Mouse (Mus musculus) small intestine, adult 2 months (tissue): Measurements from ENCODE around the gene Runx1. TPM values are rescaled to one million over a fixed set of nuclear protein-coding genes. Genes with fewer than 3 reads are reported as not detected.

Experiments
- H3K27ac ChIP-seq: fragments of 200-500 bp; 2 replicates; pipeline ENCODE4 v1.5.1; 2012; ENCODE audit warnings: low read depth, low read length, control low read depth, inconsistent platforms; ENCODE audit not compliant: insufficient read depth
- H3K27me3 ChIP-seq: fragments of 200-500 bp; 2 replicates; pipeline ENCODE4 v1.6.1; 2012; ENCODE audit warnings: mild to moderate bottlenecking, moderate library complexity, low read length, inconsistent platforms; ENCODE audit not compliant: control insufficient read depth, insufficient read depth
- H3K36me3 ChIP-seq: fragments of 200-500 bp; 2 replicates; pipeline ENCODE4 v1.6.1; 2012; ENCODE audit warnings: mild to moderate bottlenecking, low read length, control low read depth, inconsistent platforms; ENCODE audit not compliant: control insufficient read depth, insufficient read depth
- H3K4me1 ChIP-seq: fragments of 200-500 bp; 2 replicates; pipeline ENCODE4 v1.6.1; 2012; ENCODE audit warnings: low read length, inconsistent platforms, mixed read lengths; ENCODE audit not compliant: control insufficient read depth, insufficient read depth, insufficient read length
- H3K4me3 ChIP-seq: fragments of 200-500 bp; 2 replicates; pipeline ENCODE4 v1.5.1; 2012; ENCODE audit warnings: low read depth, mild to moderate bottlenecking, control low read depth, inconsistent platforms, low read length, moderate library complexity
- CTCF ChIP-seq: fragments of 200-500 bp; IDR thresholded peaks from 2 replicates; pipeline ENCODE4 v1.5.1; 2012; ENCODE audit warnings: low read depth, mild to moderate bottlenecking, control low read depth, inconsistent platforms, low read length, moderate library complexity, mixed read lengths; ENCODE audit not compliant: insufficient replicate concordance, insufficient read length; ENCODE audit errors: extremely low read depth
- POLR2A ChIP-seq: fragments of 200-500 bp; IDR thresholded peaks from 2 replicates; pipeline ENCODE4 v1.6.1; 2012; ENCODE audit warnings: low read depth, mild to moderate bottlenecking, control low read depth, inconsistent platforms, low read length, moderate library complexity
- WGBS: fragments of 180-500 bp; shearing (Covaris S2); methylation state at CpG from one replicate; pipeline ENCODE4 v1.1.7; 2018; 5-methylcytosine and 5-hydroxymethylcytosine counted together
- polyA plus RNA-seq: library from polyadenylated mRNA; depleted of rRNA; stranded (reverse); fragments of >200 nt; gene quantifications from 2 replicates; pipeline ENCODE4 v1.2.3, GENCODE M21; 2012

The Runx1 gene
- polyA plus RNA-seq, 1 experiment, result 15.4 TPM

DNA sequence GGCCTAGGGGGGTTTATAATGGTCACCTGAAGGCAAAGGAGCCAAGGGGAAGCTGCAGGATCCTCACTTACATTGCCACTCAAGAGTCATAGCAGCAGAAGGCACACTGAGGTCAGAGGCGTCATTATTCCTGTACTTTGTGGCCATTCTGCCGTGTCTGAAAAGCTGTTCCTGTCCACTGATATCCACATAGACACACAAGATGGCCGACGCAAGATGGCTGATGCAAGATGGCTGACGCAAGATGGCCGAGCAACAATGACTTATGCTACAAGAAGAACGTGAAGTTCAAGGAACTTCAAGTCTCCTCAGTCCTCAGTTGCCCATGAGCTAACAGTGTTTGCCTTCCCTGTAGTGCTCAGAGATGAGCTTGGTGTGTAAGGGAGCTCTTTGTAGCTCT, 196.1 kb downstream of the Runx1 start:
- H3K27me3 ChIP-seq, result no peaks in the 10 kb centered on the region
- H3K36me3 ChIP-seq, result no peaks in the 10 kb centered on the region

DNA sequence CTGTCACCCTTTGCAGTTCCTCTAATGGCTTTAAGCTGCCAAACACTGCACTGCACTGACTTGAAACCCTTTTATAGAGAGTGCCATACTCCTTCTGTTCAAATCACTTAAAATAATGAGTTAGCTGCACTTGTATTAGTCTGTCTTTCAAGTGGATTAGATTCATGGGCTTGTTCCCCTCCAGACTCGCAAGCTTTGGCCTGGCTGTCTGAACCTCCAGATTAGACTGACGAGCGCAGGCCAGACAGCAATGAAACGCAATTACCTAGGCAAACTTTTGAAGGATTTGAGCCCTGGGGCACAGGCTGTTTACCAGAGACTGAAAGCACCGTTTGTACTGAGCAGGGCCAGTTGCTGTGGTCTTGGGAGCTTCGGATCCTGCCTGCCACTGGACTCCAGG, 198.7 kb downstream of the Runx1 start:
- H3K27me3 ChIP-seq, result no peaks in the 10 kb centered on the region
- WGBS, result 84% methylated on average over 6 of the region's 6 CpGs
- TF ChIP-seq POLR2A (no peak), CTCF (no peak)
- H3K27ac ChIP-seq, result no peak overlapping the region
- no peaks in the 10 kb centered on the region for H3K4me1 ChIP-seq
- no peak overlapping the region for H3K4me3 ChIP-seq
- no peaks in the 10 kb centered on the region for H3K36me3 ChIP-seq

More for the DNA sequence above, 196.1 kb downstream of the Runx1 start:
- H3K4me3 ChIP-seq, result no peak overlapping the region
- 98% methylated on average over 7 of the region's 7 CpGs for WGBS
- TF ChIP-seq CTCF (no peak), POLR2A (no peak)
- H3K27ac ChIP-seq, result no peak overlapping the region
- no peaks in the 10 kb centered on the region for H3K4me1 ChIP-seq

GRCm38 (mm10) chr16:92623953-92624352, 202.0 kb downstream of the Runx1 start:
- Histone ChIP-seq H3K27me3 (no peaks in the 10 kb centered on the region), H3K4me1 (no peaks in the 10 kb centered on the region), H3K36me3 (no peaks in the 10 kb centered on the region), H3K27ac (no peak overlapping the region), H3K4me3 (no peak overlapping the region)
- TF ChIP-seq POLR2A (no peak), CTCF (no peak)
- 91% methylated on average over 11 of the region's 11 CpGs for WGBS

DNA sequence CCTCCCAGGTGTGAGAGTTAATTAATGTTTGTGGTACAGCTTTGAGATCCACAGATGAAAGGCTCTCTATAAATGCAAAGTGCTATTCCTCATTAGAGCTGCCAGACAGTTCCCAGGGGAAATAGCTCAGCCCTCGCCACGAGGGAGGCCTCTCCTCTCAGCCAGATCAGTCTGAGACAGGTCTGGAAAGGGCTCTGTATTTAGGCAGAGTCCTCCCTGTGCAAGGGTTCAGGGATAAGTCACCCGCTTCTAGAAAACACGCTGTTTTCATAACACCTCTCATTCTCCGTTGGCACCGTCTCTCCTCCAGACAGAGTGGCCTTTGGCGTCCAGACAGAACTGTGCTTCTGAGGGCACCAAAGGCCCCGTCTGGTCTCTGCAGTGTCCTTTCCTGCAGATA, 204.1 kb downstream of the Runx1 start:
- Histone ChIP-seq H3K4me1 (no peaks in the 10 kb centered on the region), H3K27me3 (no peaks in the 10 kb centered on the region), H3K27ac (no peak overlapping the region), H3K4me3 (no peak overlapping the region), H3K36me3 (no peaks in the 10 kb centered on the region)
- 82% methylated on average over 8 of the region's 8 CpGs for WGBS
- TF ChIP-seq CTCF (no peak), POLR2A (no peak)

GRCm38 (mm10) chr16:92620841-92621518, 205.0 kb downstream of the Runx1 start:
- WGBS, result 78% methylated on average over 10 of the region's 10 CpGs
- no peaks in the 10 kb centered on the region for H3K27me3 ChIP-seq
- H3K4me3 ChIP-seq, result no peak overlapping the region
- H3K4me1 ChIP-seq, result no peaks in the 10 kb centered on the region
- H3K27ac ChIP-seq, result no peak overlapping the region
- no peaks in the 10 kb centered on the region for H3K36me3 ChIP-seq
- TF ChIP-seq POLR2A, result no peak
- TF ChIP-seq CTCF, result no peak

DNA sequence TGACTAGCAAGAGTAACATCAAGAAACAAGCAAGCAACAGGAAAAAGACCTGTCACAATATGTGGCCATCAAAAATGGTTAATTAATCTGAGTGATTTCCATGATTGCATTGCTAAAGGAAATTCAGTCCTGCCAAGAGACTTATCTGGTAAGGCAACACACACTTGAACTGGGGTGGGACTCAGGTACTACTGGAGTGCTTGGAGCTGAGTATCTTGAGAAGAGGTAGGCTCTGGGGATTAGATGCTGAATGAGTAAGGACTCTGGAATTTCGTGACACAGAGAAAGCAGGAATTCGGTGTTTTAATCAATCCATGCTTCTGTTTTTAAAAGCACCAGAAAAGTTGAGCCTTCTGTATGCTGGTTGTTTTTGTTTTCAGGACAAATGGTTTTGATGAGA, 209.1 kb downstream of the Runx1 start:
- TF ChIP-seq POLR2A, result no peak
- TF ChIP-seq CTCF, result no peak
- 92% methylated on average over 2 of the region's 2 CpGs for WGBS
- H3K4me3 ChIP-seq, result no peak overlapping the region

DNA sequence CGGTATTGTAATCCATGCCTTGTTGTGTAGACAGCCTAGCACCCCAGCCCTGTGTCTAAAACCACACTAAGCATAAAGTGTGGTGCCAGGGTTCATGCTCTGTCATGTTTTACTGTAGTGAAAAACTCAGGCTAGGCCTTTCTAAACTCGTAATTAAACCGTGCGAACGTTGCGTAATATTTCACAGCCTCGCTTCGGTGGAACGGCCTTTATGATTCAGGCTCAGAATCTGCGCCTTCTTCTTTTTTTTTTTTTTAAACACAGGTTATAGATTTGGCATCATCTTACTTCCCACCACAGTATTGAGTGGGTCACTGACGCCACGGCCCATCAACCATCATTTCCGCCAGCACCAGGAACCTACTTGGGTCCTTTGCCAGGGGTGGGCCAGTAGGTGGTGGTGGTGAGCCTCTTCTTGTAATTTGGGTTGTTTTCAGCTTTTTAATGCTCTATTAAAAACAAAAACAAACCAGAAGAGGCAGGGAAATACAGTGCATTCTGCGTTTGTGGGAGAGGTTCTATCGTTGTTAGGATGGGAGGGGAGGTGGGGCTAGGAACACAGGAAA, 210.6 kb downstream of the Runx1 start:
- H3K4me1 ChIP-seq, result peaks cover 21% of the 10 kb centered on the region
- H3K27me3 ChIP-seq, result no peaks in the 10 kb centered on the region
- H3K4me3 ChIP-seq, result no peak overlapping the region
- no peaks in the 10 kb centered on the region for H3K36me3 ChIP-seq
- no peak overlapping the region for H3K27ac ChIP-seq
- no peak for TF ChIP-seq POLR2A
- no peak for TF ChIP-seq CTCF
- WGBS, result 88% methylated on average over 15 of the region's 15 CpGs

More for the DNA sequence above, 209.1 kb downstream of the Runx1 start:
- Histone ChIP-seq H3K4me1 (peaks cover 13% of the 10 kb centered on the region; the same call in 1 of the 2 replicates), H3K36me3 (no peaks in the 10 kb centered on the region), H3K27ac (no peak overlapping the region), H3K27me3 (no peaks in the 10 kb centered on the region)
